15 mouse cellular contexts compared by ENCODE assay signal in genomic region chr5:100488231-100488630, GRCm38 (mm10).
"Had no signal": no experiment of that assay in that cellular context is flagged by ENCODE, and none has a peak within 500 bp of the region (broad histone marks: within the 10 kb centered on the region; RNA-seq: fewer than 3 reads in every experiment).

No protein-coding gene starts in this region.

- DNase-seq: cerebellum, adult 9-10 months; cerebellum, adult 9-11 months; cerebellum, postnatal 10 days; cerebellum, postnatal 14 days; cerebellum, postnatal 25 days; cerebellum, postnatal 36 days; embryo, embryonic 11 days; forebrain, postnatal 0 days; gastrocnemius, adult 2 months; gastrocnemius, postnatal 10 days; gastrocnemius, postnatal 14 days; gastrocnemius, postnatal 25 days; gastrocnemius, postnatal 36 days; heart, adult 18-20 months; heart, adult 2 months had no signal
